Mouse (Mus musculus) erythroblast, embryonic 14.5 days (primary cell): ENCODE measurements around the gene Ndrg3.

Source experiments
- GATA1 ChIP-seq: IDR thresholded peaks from 2 replicates; pipeline ENCODE4 v1.6.1; 2012; ENCODE audit warnings: low read length, inconsistent platforms, mixed read lengths
- TAL1 ChIP-seq: IDR thresholded peaks from 3 replicates; pipeline ENCODE4 v1.6.1; 2012; ENCODE audit warnings: low read length, inconsistent platforms, mixed read lengths

DNA sequence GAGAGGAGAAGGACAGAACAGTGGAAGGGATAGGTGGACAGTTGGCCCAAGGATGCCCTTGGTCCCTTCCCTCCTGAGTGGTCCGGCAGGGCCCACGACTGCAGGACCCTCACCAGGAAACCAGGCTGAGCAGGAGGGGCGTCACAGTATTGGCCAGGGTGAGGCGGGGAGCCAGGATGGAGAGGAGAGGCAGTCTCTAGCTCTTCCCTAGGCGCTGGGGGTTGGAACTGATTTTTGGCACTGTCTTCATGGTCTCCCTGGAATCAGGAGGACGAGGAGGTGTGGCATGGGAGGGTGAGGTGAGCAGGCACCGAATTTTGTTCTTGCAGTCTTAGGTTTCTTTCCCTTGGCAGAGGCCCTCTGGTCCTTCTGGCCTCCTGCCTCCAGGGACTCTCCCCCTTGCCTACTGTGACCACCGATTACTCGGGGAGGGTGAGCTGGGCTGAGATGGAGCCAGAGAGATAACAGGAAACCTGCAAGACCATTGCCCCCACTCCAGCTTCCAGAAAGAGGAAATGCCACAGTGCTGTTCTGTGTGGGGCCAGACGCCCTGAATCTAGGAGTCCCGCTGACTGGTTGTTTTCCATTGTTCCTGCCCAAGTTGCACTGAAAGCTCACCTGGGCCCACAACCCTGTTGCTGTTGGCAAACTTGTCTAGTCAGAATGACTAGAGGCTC is 18.9 kb upstream of the Ndrg3 start:
- TF ChIP-seq TAL1 (no peak), GATA1 (no peak)
